Mouse (Mus musculus) gastrocnemius, postnatal 14 days (tissue): Measurements from ENCODE around the gene Ndn. TPM values are rescaled to one million over a fixed set of nuclear protein-coding genes. Genes with fewer than 3 reads are reported as not detected.

ENCODE experiments used
- total RNA-seq, 2 experiments: library from RNA; stranded (reverse); gene quantifications; 2 replicates each; pipeline ENCODE4 v1.2.3; 2021

The Ndn gene
- total RNA-seq, 2 experiments from 2014 or later: 20.3 to 24.4 TPM

Other genes with a start within 250 kb of the Ndn start
- under 1 TPM; 0.21 to 0.47 TPM for gene Magel2, start 30.4 kb downstream of the Ndn start, total RNA-seq
- under 1 TPM; 0.33 to 0.42 TPM for gene Mkrn3, start 73.6 kb downstream of the Ndn start, total RNA-seq
- gene Peg12, start 117.9 kb downstream of the Ndn start, total RNA-seq: 1 to 10 TPM; 1.9 to 2.6 TPM